Mouse (Mus musculus) stomach, embryonic 14.5 days (tissue): Measurements from ENCODE around the gene Gpr87. TPM values are rescaled to one million over a fixed set of nuclear protein-coding genes. Genes with fewer than 3 reads are reported as not detected.
"Not testable (repeated sequence)": the region's sequence is repeated elsewhere in the genome, so short reads cannot be mapped to it uniquely, and the experiment has no call there.

ENCODE experiments used
- ATAC-seq: fragments of 200-750 bp; cut with Nextera tagmentation; 2 replicates; pipeline ENCODE4 v1.8.0; 2017; ENCODE audit warnings: low read depth, moderate TSS enrichment; ENCODE audit not compliant: insufficient number of reproducible peaks, insufficient read depth, low FRiP score
- H3K27ac ChIP-seq: fragments of 300-500 bp; sonication (generic); 2 replicates; pipeline ENCODE4 v1.5.1; 2014; ENCODE audit warnings: mild to moderate bottlenecking, low read length, moderate library complexity, mixed read lengths
- H3K27me3 ChIP-seq: fragments of 300-500 bp; sonication (generic); 2 replicates; pipeline ENCODE4 v1.6.1; 2014; ENCODE audit warnings: low read length, control low read depth, mixed read lengths; ENCODE audit not compliant: control insufficient read depth, insufficient read depth
- H3K36me3 ChIP-seq: fragments of 300-500 bp; sonication (generic); 2 replicates; pipeline ENCODE4 v1.6.1; 2014; ENCODE audit warnings: mild to moderate bottlenecking, control low read depth, low read length, moderate library complexity, mixed read lengths; ENCODE audit not compliant: control insufficient read depth, insufficient read depth
- H3K4me1 ChIP-seq: fragments of 300-500 bp; sonication (generic); 2 replicates; pipeline ENCODE4 v1.6.1; 2014; ENCODE audit warnings: low read length, control low read depth, mixed read lengths; ENCODE audit not compliant: control insufficient read depth, insufficient read depth
- H3K4me2 ChIP-seq: fragments of 300-500 bp; sonication (generic); replicated peaks from 2 replicates; pipeline ENCODE4 v1.6.1; 2014; ENCODE audit warnings: low read depth, low read length, control low read depth
- H3K4me3 ChIP-seq: fragments of 300-500 bp; sonication (generic); 2 replicates; pipeline ENCODE4 v1.5.1; 2014; ENCODE audit warnings: low read depth, low read length, control low read depth
- H3K9ac ChIP-seq: fragments of 300-500 bp; sonication (generic); replicated peaks from 2 replicates; pipeline ENCODE4 v1.6.1; 2014; ENCODE audit warnings: low read depth, mild to moderate bottlenecking, control low read depth, low read length, moderate library complexity, mixed read lengths
- H3K9me3 ChIP-seq: fragments of 300-500 bp; sonication (generic); 2 replicates; pipeline ENCODE4 v1.6.1; 2016; ENCODE audit warnings: low read depth, low read length, control low read depth; ENCODE audit not compliant: control insufficient read depth
- WGBS: fragments of 180-500 bp; shearing (Covaris S2); extraction: QIAGEN DNeasy Blood & Tissue Kit; methylation state at CpG from one replicate; pipeline ENCODE4 v1.1.7; 2014; 5-methylcytosine and 5-hydroxymethylcytosine counted together
- polyA plus RNA-seq: library from polyadenylated mRNA; unstranded; fragments of >200 nt; fragmentation: Nextera tagmentation; extraction: Ambion mirVana; gene quantifications from 2 replicates; pipeline ENCODE4 v1.2.1, GENCODE M21; 2014

Gene Gpr87
- polyA plus RNA-seq, 1 experiment from 2014 or later: 5.7 TPM

DNA sequence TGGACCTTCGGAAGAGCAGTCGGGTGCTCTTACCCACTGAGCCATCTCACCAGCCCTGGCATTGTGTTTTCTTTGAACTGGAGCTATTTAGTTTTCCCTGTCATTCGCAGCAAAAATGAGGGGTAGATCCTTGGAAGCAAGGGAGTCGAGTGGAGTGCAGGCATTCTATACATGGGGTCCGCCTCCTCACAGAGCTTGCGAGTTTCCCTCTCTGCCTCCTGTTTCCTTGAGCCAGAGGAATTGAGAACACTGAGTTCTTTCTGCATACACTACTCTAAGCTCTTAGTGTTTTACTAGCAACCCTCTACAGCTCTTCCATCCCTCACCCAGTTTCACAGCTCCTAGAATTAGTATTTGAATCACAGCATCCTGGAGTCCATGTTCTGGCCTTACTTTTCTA, 39.5 kb downstream of the Gpr87 start:
- Histone ChIP-seq H3K4me2 (no peak overlapping the region), H3K4me1 (no peaks in the 10 kb centered on the region), H3K36me3 (no peaks in the 10 kb centered on the region), H3K9me3 (no peaks in the 10 kb centered on the region), H3K27me3 (no peaks in the 10 kb centered on the region), H3K9ac (no peak overlapping the region), H3K27ac (no peak overlapping the region), H3K4me3 (no peak overlapping the region)
- 92% methylated on average over 6 of the region's 6 CpGs for WGBS
- ATAC-seq: no peak

- Histone ChIP-seq H3K9me3 (no peaks in the 10 kb centered on the region), H3K9ac (no peak overlapping the region), H3K4me1 (no peaks in the 10 kb centered on the region), H3K4me2 (no peak overlapping the region), H3K27me3 (no peaks in the 10 kb centered on the region), H3K36me3 (no peaks in the 10 kb centered on the region), H3K4me3 (no peak overlapping the region), H3K27ac (no peak overlapping the region)
- ATAC-seq: no peak
- 70% methylated on average over 2 of the region's 2 CpGs for WGBS
Observed at GRCm38 (mm10) chr3:59154888-59155287, 40.0 kb downstream of the Gpr87 start.

- H3K36me3 ChIP-seq: no peaks in the 10 kb centered on the region
- 74% methylated on average over 5 of the region's 5 CpGs for WGBS
- H3K27me3 ChIP-seq: no peaks in the 10 kb centered on the region
- no peaks in the 10 kb centered on the region for H3K9me3 ChIP-seq
- H3K4me3 ChIP-seq: no peak within 1 kb of the TSS
- H3K4me1 ChIP-seq: no peaks in the 10 kb centered on the region
- ATAC-seq: no peak
- H3K27ac ChIP-seq: no peak within 1 kb of the TSS
- H3K9ac ChIP-seq: no peak within 1 kb of the TSS
- H3K4me2 ChIP-seq: no peak within 1 kb of the TSS
Observed at GRCm38 (mm10) chr3:59153424-59153823, 41.5 kb downstream of the Gpr87 start, which contains the start of gene P2ry14. TSS of gene P2ry14 (minus strand) at chr3:59153618.

DNA sequence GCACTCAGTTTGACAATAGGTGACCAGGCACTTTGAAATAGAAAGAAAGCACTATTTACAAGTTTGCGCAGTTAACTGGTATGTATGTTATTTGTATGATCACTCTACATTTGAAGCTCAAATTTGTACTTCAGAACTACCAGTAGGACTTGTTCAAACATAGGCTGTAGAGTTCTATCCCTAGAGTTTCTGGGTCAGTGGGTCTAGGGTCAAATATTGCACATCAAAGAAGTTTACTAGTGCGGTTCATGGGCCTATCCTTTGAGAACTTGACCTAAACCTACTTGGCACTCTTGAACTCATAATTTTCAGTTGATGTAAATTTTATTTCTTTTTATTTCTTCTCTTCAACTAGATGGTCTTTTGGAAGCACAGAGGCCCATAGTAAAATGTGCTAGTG, 44.3 kb downstream of the Gpr87 start:
- Histone ChIP-seq H3K4me2 (no peak overlapping the region), H3K27ac (no peak overlapping the region), H3K4me3 (no peak overlapping the region), H3K36me3 (no peaks in the 10 kb centered on the region), H3K9ac (no peak overlapping the region), H3K4me1 (no peaks in the 10 kb centered on the region), H3K27me3 (no peaks in the 10 kb centered on the region), H3K9me3 (no peaks in the 10 kb centered on the region)
- 95% methylated on average over 2 of the region's 2 CpGs for WGBS
- ATAC-seq: no peak

GRCm38 (mm10) chr3:59149646-59150045, 45.3 kb downstream of the Gpr87 start:
- no peaks in the 10 kb centered on the region for H3K9me3 ChIP-seq
- H3K27me3 ChIP-seq: no peaks in the 10 kb centered on the region
- H3K9ac ChIP-seq: no peak overlapping the region
- H3K36me3 ChIP-seq: no peaks in the 10 kb centered on the region
- no peaks in the 10 kb centered on the region for H3K4me1 ChIP-seq
- H3K4me3 ChIP-seq: no peak overlapping the region
- H3K27ac ChIP-seq: no peak overlapping the region
- no peak for ATAC-seq
- H3K4me2 ChIP-seq: no peak overlapping the region

- Histone ChIP-seq H3K4me1 (no peaks in the 10 kb centered on the region), H3K9me3 (no peaks in the 10 kb centered on the region), H3K9ac (no peak overlapping the region), H3K27ac (no peak overlapping the region), H3K4me2 (no peak overlapping the region), H3K4me3 (no peak overlapping the region), H3K27me3 (no peaks in the 10 kb centered on the region), H3K36me3 (no peaks in the 10 kb centered on the region)
- WGBS: 74% methylated on average over 5 of the region's 5 CpGs
- ATAC-seq: no peak
Observed at GRCm38 (mm10) chr3:59145194-59145593, 49.7 kb downstream of the Gpr87 start.

DNA sequence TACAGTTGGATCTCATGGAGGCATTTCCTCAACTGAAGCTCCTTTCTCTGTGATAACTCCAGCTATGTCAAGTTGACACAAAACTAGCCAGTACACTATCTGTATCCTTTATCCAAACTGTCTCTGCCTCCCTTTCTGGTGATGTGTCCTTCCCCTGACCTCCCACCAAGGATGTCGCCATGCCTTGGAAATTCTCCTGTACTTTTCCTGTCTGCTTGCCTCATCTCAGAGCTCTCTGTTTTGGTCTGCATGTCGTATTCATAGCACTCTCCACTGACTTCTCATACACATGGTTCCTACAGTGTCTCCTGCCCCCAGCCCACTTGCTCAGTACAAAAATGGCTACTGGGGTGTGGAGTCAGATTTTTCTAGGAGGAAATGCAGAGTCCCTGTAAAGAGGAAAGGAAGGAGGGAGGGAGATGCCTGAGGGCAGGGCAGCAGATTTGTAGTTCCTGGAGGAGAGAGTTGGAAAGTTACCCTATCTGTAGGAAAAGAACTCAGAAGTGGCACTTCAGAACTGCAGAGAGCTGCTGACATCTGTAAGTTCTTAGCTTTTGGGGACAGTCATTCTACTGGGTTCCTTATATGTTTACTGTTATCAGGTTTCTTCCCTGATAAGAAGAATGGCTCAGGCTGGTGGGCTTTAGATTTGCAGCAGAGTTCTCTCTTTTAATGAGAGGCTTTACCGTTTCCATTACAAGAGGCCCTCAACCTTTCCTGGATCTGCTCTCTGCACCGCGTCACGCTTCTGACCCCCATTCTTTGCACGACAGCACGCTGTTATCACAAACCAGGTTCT, 53.2 kb downstream of the Gpr87 start:
- ATAC-seq: no peak
- Histone ChIP-seq H3K27ac (no peak overlapping the region), H3K9ac (no peak overlapping the region), H3K27me3 (no peaks in the 10 kb centered on the region), H3K4me2 (no peak overlapping the region), H3K9me3 (no peaks in the 10 kb centered on the region), H3K4me3 (no peak overlapping the region), H3K4me1 (no peaks in the 10 kb centered on the region), H3K36me3 (no peaks in the 10 kb centered on the region)
- 62% methylated on average over 8 of the region's 8 CpGs for WGBS

- H3K4me1 ChIP-seq, H3K4me3 ChIP-seq, H3K9ac ChIP-seq, H3K36me3 ChIP-seq, H3K27me3 ChIP-seq, H3K4me2 ChIP-seq, ATAC-seq, H3K9me3 ChIP-seq, H3K27ac ChIP-seq: not testable (repeated sequence)
- WGBS: 91% methylated on average over 4 of the region's 4 CpGs
Observed at GRCm38 (mm10) chr3:59140941-59141340, 54.0 kb downstream of the Gpr87 start.

GRCm38 (mm10) chr3:59140115-59140514, 54.8 kb downstream of the Gpr87 start:
- no peak overlapping the region for H3K9ac ChIP-seq
- H3K9me3 ChIP-seq: no peaks in the 10 kb centered on the region
- no peaks in the 10 kb centered on the region for H3K27me3 ChIP-seq
- no peak overlapping the region for H3K4me3 ChIP-seq
- 70% methylated on average over 2 of the region's 2 CpGs for WGBS
- H3K27ac ChIP-seq: no peak overlapping the region; the same call in 1 of the 2 replicates
- no peaks in the 10 kb centered on the region for H3K36me3 ChIP-seq
- no peaks in the 10 kb centered on the region for H3K4me1 ChIP-seq
- no peak for ATAC-seq
- no peak overlapping the region for H3K4me2 ChIP-seq
